Mouse (Mus musculus): Measurements from ENCODE around the gene Slc38a11.

DNA sequence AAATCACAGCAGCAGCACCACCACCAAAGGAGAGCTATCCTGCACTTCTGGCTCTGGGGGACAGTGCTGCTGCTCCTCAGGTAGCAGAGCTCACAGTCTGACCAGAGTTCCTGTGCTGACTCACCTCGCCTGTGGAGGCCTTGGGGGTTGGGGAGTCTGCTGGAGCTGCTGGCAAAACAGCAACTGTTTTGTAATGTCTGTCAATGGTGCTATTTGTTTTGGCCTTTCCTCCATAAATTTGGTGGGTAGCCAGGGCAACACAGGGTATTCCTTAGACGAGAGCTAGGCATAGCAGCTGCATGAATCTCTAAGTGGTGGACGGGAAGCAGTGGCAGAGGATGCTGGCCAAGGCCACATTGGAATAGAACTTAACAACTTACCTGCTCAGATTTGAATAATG is 78.5 kb downstream of the Slc38a11 start:
- TF ChIP-seq CTCF (IDR thresholded peaks at IDR 0.05; ENCODE audit: extremely low read depth, insufficient read depth, low read length) (no peak), POLR2A (IDR thresholded peaks at IDR 0.05; ENCODE audit: extremely low read depth, insufficient read depth, low read length) (no peak)
